Mouse (Mus musculus) G1E (cell line): ENCODE data around the gene 4931422A03Rik.

ENCODE experiments used
- CTCF ChIP-seq: IDR thresholded peaks from 2 replicates; pipeline ENCODE4 v1.5.1; 2012; ENCODE audit warnings: low read depth, low read length, inconsistent platforms, mixed read lengths
- GATA1 ChIP-seq: IDR thresholded peaks from 2 replicates; pipeline ENCODE4 v1.6.1; 2012; ENCODE audit warnings: borderline replicate concordance, low read length, inconsistent platforms, mixed read lengths
- POLR2AphosphoS5 ChIP-seq: IDR thresholded peaks from 2 replicates; pipeline ENCODE4 v1.6.1; 2012; ENCODE audit warnings: low read depth, low read length, inconsistent platforms; ENCODE audit not compliant: insufficient replicate concordance
- TAL1 ChIP-seq: conservative IDR thresholded peaks from 2 replicates; pipeline ENCODE4 v1.6.1; 2012; ENCODE audit warnings: low read depth, low read length, inconsistent platforms, mixed read lengths

- TF ChIP-seq CTCF: no peak
- TF ChIP-seq TAL1: no peak
- no peak for TF ChIP-seq POLR2AphosphoS5
- no peak for TF ChIP-seq GATA1
Measured at GRCm38 (mm10) chr2:104024656-104025055, 3.5 kb downstream of the 4931422A03Rik start.
